Mouse (Mus musculus) midbrain, embryonic 16.5 days (tissue): ENCODE data around the gene Foxd3. TPM values are rescaled to one million over a fixed set of nuclear protein-coding genes. Genes with fewer than 3 reads are reported as not detected.

ENCODE experiments used
- ATAC-seq: fragments of 200-750 bp; cut with Nextera tagmentation; 2 replicates; pipeline ENCODE4 v1.8.0; 2017; ENCODE audit warnings: moderate TSS enrichment
- H3K27ac ChIP-seq: fragments of 300-500 bp; sonication (generic); 2 replicates; pipeline ENCODE4 v1.5.1; 2014; ENCODE audit warnings: mild to moderate bottlenecking, low read length, mixed read lengths
- H3K27me3 ChIP-seq: fragments of 300-500 bp; sonication (generic); 2 replicates; pipeline ENCODE4 v1.6.1; 2014; ENCODE audit warnings: low read depth, low read length, mixed read lengths; ENCODE audit not compliant: control insufficient read depth, insufficient read depth
- H3K36me3 ChIP-seq: fragments of 300-500 bp; sonication (generic); 2 replicates; pipeline ENCODE4 v1.6.1; 2014; ENCODE audit warnings: mild to moderate bottlenecking, low read length, moderate library complexity, mixed read lengths; ENCODE audit not compliant: control insufficient read depth, insufficient read depth
- H3K4me1 ChIP-seq: fragments of 300-500 bp; sonication (generic); 2 replicates; pipeline ENCODE4 v1.6.1; 2014; ENCODE audit warnings: mild to moderate bottlenecking, low read length, mixed read lengths; ENCODE audit not compliant: control insufficient read depth, insufficient read depth
- H3K4me2 ChIP-seq: fragments of 300-500 bp; sonication (generic); 2 replicates; pipeline ENCODE4 v1.6.1; 2014; ENCODE audit warnings: mild to moderate bottlenecking, low read length, mixed read lengths
- H3K4me3 ChIP-seq: fragments of 300-500 bp; sonication (generic); 2 replicates; pipeline ENCODE4 v1.5.1; 2014; ENCODE audit warnings: low read depth, mild to moderate bottlenecking, low read length, moderate library complexity, mixed read lengths
- H3K9ac ChIP-seq: fragments of 300-500 bp; sonication (generic); 2 replicates; pipeline ENCODE4 v1.6.1; 2014; ENCODE audit warnings: low read depth, low read length, mixed read lengths
- H3K9me3 ChIP-seq: fragments of 300-500 bp; sonication (generic); replicated peaks from 2 replicates; pipeline ENCODE4 v1.6.1; 2014; ENCODE audit warnings: mild to moderate bottlenecking, low read length, mixed read lengths; ENCODE audit not compliant: control insufficient read depth, poor library complexity, severe bottlenecking
- WGBS: fragments of 180-500 bp; shearing (Covaris S2); extraction: QIAGEN DNeasy Blood & Tissue Kit; methylation state at CpG from one replicate; pipeline ENCODE4 v1.1.7; 2014; 5-methylcytosine and 5-hydroxymethylcytosine counted together
- polyA plus RNA-seq: library from polyadenylated mRNA; unstranded; fragments of >200 nt; fragmentation: Nextera tagmentation; extraction: Ambion mirVana; gene quantifications from 2 replicates; pipeline ENCODE4 v1.2.1, GENCODE M21; 2015

Gene Foxd3
- polyA plus RNA-seq, 1 experiment from 2014 or later = 0.18 TPM

GRCm38 (mm10) chr4:99654621-99655296 is 1.3 kb upstream of the Foxd3 start:
- no peak overlapping the region for H3K27ac ChIP-seq
- peaks cover 3% of the 10 kb centered on the region; the same call in 1 of the 2 replicates for H3K4me1 ChIP-seq
- H3K36me3 ChIP-seq = no peaks in the 10 kb centered on the region
- 2% methylated on average over 27 of the region's 27 CpGs for WGBS
- peaks cover 39% of the 10 kb centered on the region for H3K27me3 ChIP-seq
- H3K4me2 ChIP-seq = no peak overlapping the region
- no peaks in the 10 kb centered on the region for H3K9me3 ChIP-seq
- H3K9ac ChIP-seq = no peak overlapping the region
- ATAC-seq = no peak
- no peak overlapping the region for H3K4me3 ChIP-seq

GRCm38 (mm10) chr4:99656605-99657429 is 718 bp downstream of the Foxd3 start:
- 1% methylated on average over 86 of the region's 92 CpGs for WGBS
- H3K27ac ChIP-seq = no peak overlapping the region
- peak overlapping the region; percentile 43 for H3K4me2 ChIP-seq
- H3K9me3 ChIP-seq = no peaks in the 10 kb centered on the region
- ATAC-seq = 0 out of 2 replicates have a peak, but pooled peaks have one; percentile 29
- peaks cover 3% of the 10 kb centered on the region; the same call in 1 of the 2 replicates for H3K4me1 ChIP-seq
- no peaks in the 10 kb centered on the region for H3K36me3 ChIP-seq
- peaks cover 38% of the 10 kb centered on the region for H3K27me3 ChIP-seq
- no peak overlapping the region for H3K9ac ChIP-seq
- H3K4me3 ChIP-seq = peak overlapping the region; percentile 28

GRCm38 (mm10) chr4:99657430-99657820 is 1.3 kb downstream of the Foxd3 start:
- H3K27ac ChIP-seq = no peak overlapping the region
- H3K4me1 ChIP-seq = peaks cover 3% of the 10 kb centered on the region; the same call in 1 of the 2 replicates
- under 1% methylated on average over 43 of the region's 62 CpGs for WGBS
- peak overlapping the region; percentile 28 for H3K4me3 ChIP-seq
- no peaks in the 10 kb centered on the region for H3K9me3 ChIP-seq
- H3K4me2 ChIP-seq = peak overlapping the region; percentile 43
- 0 out of 2 replicates have a peak, but pooled peaks have one; percentile 11 for ATAC-seq
- no peaks in the 10 kb centered on the region for H3K36me3 ChIP-seq
- peaks cover 35% of the 10 kb centered on the region for H3K27me3 ChIP-seq
- no peak overlapping the region for H3K9ac ChIP-seq

- no peak overlapping the region for H3K27ac ChIP-seq
- no peaks in the 10 kb centered on the region for H3K9me3 ChIP-seq
- peaks cover 35% of the 10 kb centered on the region for H3K27me3 ChIP-seq
- under 1% methylated on average over 36 of the region's 41 CpGs for WGBS
- H3K4me1 ChIP-seq = peaks cover 3% of the 10 kb centered on the region; the same call in 1 of the 2 replicates
- peak overlapping the region; percentile 28 for H3K4me3 ChIP-seq
- H3K36me3 ChIP-seq = no peaks in the 10 kb centered on the region
- peak overlapping the region; percentile 43 for H3K4me2 ChIP-seq
- peak; percentile 40; the same call in 1 of the 2 replicates for ATAC-seq
- no peak overlapping the region for H3K9ac ChIP-seq
Measured at GRCm38 (mm10) chr4:99657831-99658470, 1.9 kb downstream of the Foxd3 start.

GRCm38 (mm10) chr4:99658881-99659280 is 2.8 kb downstream of the Foxd3 start:
- Histone ChIP-seq H3K4me2 (no peak overlapping the region), H3K9me3 (no peaks in the 10 kb centered on the region), H3K4me3 (no peak overlapping the region), H3K27ac (no peak overlapping the region), H3K27me3 (peaks cover 42% of the 10 kb centered on the region), H3K9ac (no peak overlapping the region), H3K4me1 (peaks cover 3% of the 10 kb centered on the region; the same call in 1 of the 2 replicates), H3K36me3 (no peaks in the 10 kb centered on the region)
- 14% methylated on average over 6 of the region's 6 CpGs for WGBS
- ATAC-seq = no peak

GRCm38 (mm10) chr4:99659361-99660072 is 3.4 kb downstream of the Foxd3 start:
- Histone ChIP-seq H3K27ac (no peak overlapping the region), H3K4me3 (no peak overlapping the region), H3K27me3 (peaks cover 41% of the 10 kb centered on the region), H3K4me1 (peaks cover 3% of the 10 kb centered on the region; the same call in 1 of the 2 replicates), H3K9ac (no peak overlapping the region), H3K9me3 (no peaks in the 10 kb centered on the region), H3K4me2 (no peak overlapping the region), H3K36me3 (no peaks in the 10 kb centered on the region)
- 1% methylated on average over 28 of the region's 28 CpGs for WGBS
- ATAC-seq = no peak

DNA sequence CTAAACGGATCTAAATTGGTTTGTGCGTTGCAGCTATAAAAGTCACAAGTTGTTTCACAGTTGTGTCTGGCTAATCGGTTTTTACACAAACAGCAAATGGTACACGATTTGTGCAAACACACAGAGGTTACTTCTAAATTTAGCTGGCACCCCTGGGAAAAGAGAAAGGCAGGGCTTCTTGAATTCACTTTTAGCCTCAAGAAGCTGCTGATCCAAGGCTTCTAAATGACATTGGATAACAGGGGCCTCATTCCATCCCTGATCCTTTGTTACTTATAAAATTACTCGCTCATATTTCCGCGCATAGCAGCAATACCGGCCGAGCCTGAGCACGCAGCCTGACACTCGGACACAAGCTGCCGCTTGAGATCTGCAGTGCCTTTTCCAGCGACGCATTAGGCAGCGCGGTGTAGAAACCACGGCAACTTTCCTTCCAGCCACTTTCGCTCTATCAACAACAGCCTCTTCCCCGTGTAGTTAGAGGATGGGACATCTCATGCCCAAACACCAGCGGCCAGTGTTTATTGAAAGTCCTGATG is 4.0 kb downstream of the Foxd3 start:
- Histone ChIP-seq H3K9me3 (no peaks in the 10 kb centered on the region), H3K4me3 (no peak overlapping the region), H3K36me3 (no peaks in the 10 kb centered on the region), H3K4me1 (peaks cover 3% of the 10 kb centered on the region; the same call in 1 of the 2 replicates), H3K9ac (no peak overlapping the region), H3K27me3 (peaks cover 41% of the 10 kb centered on the region), H3K4me2 (no peak overlapping the region), H3K27ac (no peak overlapping the region)
- ATAC-seq = no peak
- WGBS = under 1% methylated on average over 20 of the region's 20 CpGs

- Histone ChIP-seq H3K9me3 (no peaks in the 10 kb centered on the region), H3K4me2 (no peak overlapping the region), H3K27me3 (peaks cover 40% of the 10 kb centered on the region), H3K9ac (no peak overlapping the region), H3K4me3 (no peak overlapping the region), H3K36me3 (no peaks in the 10 kb centered on the region), H3K27ac (no peak overlapping the region), H3K4me1 (peaks cover 3% of the 10 kb centered on the region; the same call in 1 of the 2 replicates)
- WGBS = 0% methylated on average over 11 of the region's 11 CpGs
- no peak for ATAC-seq
Measured at GRCm38 (mm10) chr4:99660981-99661380, 4.9 kb downstream of the Foxd3 start.
